ENCODE assay signal across 17 mouse cellular contexts in the genomic region with DNA sequence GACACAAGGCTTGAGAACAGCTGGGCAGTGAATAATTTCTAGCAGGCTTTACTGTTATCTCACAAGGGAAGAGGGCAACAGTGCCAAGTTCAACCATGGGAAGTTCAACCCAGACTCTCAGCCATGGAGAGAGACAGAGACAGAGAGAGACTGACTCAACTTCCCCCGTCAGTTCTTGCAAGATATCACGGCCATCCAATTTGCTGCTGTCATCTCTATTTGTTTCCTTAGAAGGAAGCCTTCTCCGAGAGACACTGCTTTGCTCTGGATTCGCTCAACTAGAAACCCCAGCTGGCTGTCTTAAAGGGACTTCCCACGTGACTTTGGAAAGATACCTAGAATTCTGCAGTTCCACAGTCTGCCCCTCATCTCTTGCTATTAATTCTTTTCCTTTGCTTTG.
DNase-seq lines count a peak whose midpoint lies in the region; ATAC-seq and TF ChIP-seq lines count a peak whose summit lies in the region.
"Had no signal": no experiment of that assay in that cellular context is flagged by ENCODE, and none has a peak within 500 bp of the region (broad histone marks: within the 10 kb centered on the region; RNA-seq: fewer than 3 reads in every experiment).

No protein-coding gene starts in this region.

- H3K4me1 ChIP-seq in lung, embryonic 16.5 days (replicated peaks; ENCODE audit: control insufficient read depth, insufficient read depth, low read length), result peaks cover 22% of the 10 kb centered on the region
- peaks cover 0 to 20% of the 10 kb centered on the region in 2 experiments; a peak in 3 of 4 replicates for H3K4me1 ChIP-seq in MEL (ENCODE audit: control insufficient read depth in 1 of 2, insufficient read depth in 2 of 2, low read length in 2 of 2)

- TF ChIP-seq EP300 in MEL (IDR thresholded peaks at IDR 0.05; ENCODE audit: low read depth in 1 of 2, low read length in 2 of 2), result no peak

- peak overlapping the region; percentile 9; the same call in 1 of the 2 replicates for H3K27ac ChIP-seq in lung, embryonic 16.5 days (ENCODE audit: low read length)
- H3K27ac ChIP-seq in MEL (ENCODE audit: control insufficient read depth, low read depth, low read length), result no peak overlapping the region
- H3K27ac ChIP-seq: embryonic facial prominence, embryonic 13.5 days; embryonic facial prominence, embryonic 15.5 days; forebrain, embryonic 10.5 days; forebrain, embryonic 12.5 days had no signal

- H3K9me3 ChIP-seq in lung, embryonic 16.5 days (ENCODE audit: control insufficient read depth, low read length), result no peaks in the 10 kb centered on the region
- H3K9me3 ChIP-seq in MEL (replicated peaks; ENCODE audit: insufficient read depth, low read length), result no peaks in the 10 kb centered on the region
- H3K9me3 ChIP-seq: embryonic facial prominence, embryonic 13.5 days; embryonic facial prominence, embryonic 15.5 days; forebrain, embryonic 12.5 days had no signal

- no peak overlapping the region for H3K9ac ChIP-seq in lung, embryonic 16.5 days (ENCODE audit: low read length)
- no peak overlapping the region for H3K9ac ChIP-seq in MEL (ENCODE audit: control insufficient read depth, low read depth, low read length, poor library complexity, severe bottlenecking)
- H3K9ac ChIP-seq: embryonic facial prominence, embryonic 13.5 days; embryonic facial prominence, embryonic 15.5 days; forebrain, embryonic 12.5 days had no signal

- TF ChIP-seq POLR2A in MEL (IDR thresholded peaks at IDR 0.05; ENCODE audit: control insufficient read depth in 1 of 2, insufficient read depth in 1 of 2, low read depth in 1 of 2, low read length in 2 of 2, poor library complexity in 1 of 2), result no peak

- no peak overlapping the region for H3K4me3 ChIP-seq in lung, embryonic 16.5 days (ENCODE audit: low read length)
- H3K4me3 ChIP-seq in MEL (ENCODE audit: control insufficient read depth in 1 of 2, insufficient read depth in 1 of 2, low read depth in 2 of 2, low read length in 2 of 2), result no peak overlapping the region
- H3K4me3 ChIP-seq: embryonic facial prominence, embryonic 13.5 days; embryonic facial prominence, embryonic 15.5 days; erythroblast, embryonic 14.5 days; forebrain, embryonic 10.5 days; forebrain, embryonic 12.5 days had no signal

- WGBS in lung, embryonic 16.5 days, result 76% methylated on average over 5 of the region's 5 CpGs

- peak; percentile 2 for DNase-seq in adrenal gland, postnatal 14 days
- DNase-seq in adrenal gland, postnatal 10 days, result no peak
- no peak for DNase-seq in lung, postnatal 4 days
- peak; percentile 29 for DNase-seq in MEL (ENCODE audit: low read depth, low spot score)
- no peak for DNase-seq in layer of hippocampus, postnatal 25 days (ENCODE audit: extremely low spot score in 1 of 2, low spot score in 1 of 2)
- DNase-seq: B cell, adult 2 months; embryo, embryonic 11 days had no signal

- no peak for TF ChIP-seq CTCF in MEL (IDR thresholded peaks at IDR 0.05 in 2 of 3, conservative IDR thresholded peaks at IDR 0.05 in 1 of 3; ENCODE audit: control insufficient read depth in 1 of 3, insufficient read depth in 1 of 3, low read depth in 2 of 3, low read length in 3 of 3, poor library complexity in 1 of 3, severe bottlenecking in 1 of 3)

- no peaks in the 10 kb centered on the region for H3K79me2 ChIP-seq in MEL (ENCODE audit: control insufficient read depth, insufficient read depth, low read length, poor library complexity)

- no peak overlapping the region for H3K4me2 ChIP-seq in lung, embryonic 16.5 days (ENCODE audit: low read depth, low read length)
- H3K4me2 ChIP-seq: embryonic facial prominence, embryonic 13.5 days; embryonic facial prominence, embryonic 15.5 days; forebrain, embryonic 12.5 days had no signal

- no peak for TF ChIP-seq RAD21 in MEL (IDR thresholded peaks at IDR 0.05; ENCODE audit: low read depth, low read length)

- no peaks in the 10 kb centered on the region for H3K36me3 ChIP-seq in lung, embryonic 16.5 days (ENCODE audit: control insufficient read depth, insufficient read depth, low read length)
- peaks cover 0 to 12% of the 10 kb centered on the region in 2 experiments; a peak in 2 of 4 replicates for H3K36me3 ChIP-seq in MEL (ENCODE audit: control insufficient read depth in 1 of 2, insufficient read depth in 2 of 2, low read length in 2 of 2)
- H3K36me3 ChIP-seq: embryonic facial prominence, embryonic 13.5 days; embryonic facial prominence, embryonic 15.5 days; forebrain, embryonic 10.5 days; forebrain, embryonic 12.5 days had no signal

- no peaks in the 10 kb centered on the region for H3K27me3 ChIP-seq in lung, embryonic 16.5 days (ENCODE audit: control insufficient read depth, insufficient read depth, low read depth, low read length)
- H3K27me3 ChIP-seq in MEL (ENCODE audit: control insufficient read depth in 1 of 2, insufficient read depth in 2 of 2, low read length in 2 of 2), result no peaks in the 10 kb centered on the region
- H3K27me3 ChIP-seq: CH12.LX; embryonic facial prominence, embryonic 13.5 days; embryonic facial prominence, embryonic 15.5 days; forebrain, embryonic 12.5 days had no signal

- no peak for ATAC-seq in lung, embryonic 16.5 days (ENCODE audit: low read depth)
- ATAC-seq: CD4-positive, CD25-positive, alpha-beta regulatory T cell, adult 4 months; forebrain, embryonic 14.5 days; forebrain, embryonic 16.5 days had no signal

TF ChIP-seq in MEL, 35 proteins besides CTCF, POLR2A, EP300 and RAD21:
- TF ChIP-seq POLR2AphosphoS5 (IDR thresholded peaks at IDR 0.05; ENCODE audit: borderline replicate concordance, low read depth, low read length) (no peak), CHD2 (IDR thresholded peaks at IDR 0.05; ENCODE audit: low read length) (no peak), POLR2AphosphoS2 (IDR thresholded peaks at IDR 0.05; ENCODE audit: low read length) (no peak), TCF12 (IDR thresholded peaks at IDR 0.05; ENCODE audit: low read depth, low read length) (no peak), MAZ (IDR thresholded peaks at IDR 0.05; ENCODE audit: low read depth, low read length) (no peak), E2F4 (IDR thresholded peaks at IDR 0.05; ENCODE audit: borderline replicate concordance, low read depth, low read length) (no peak), UBTF (IDR thresholded peaks at IDR 0.05; ENCODE audit: borderline replicate concordance, insufficient read depth, low read depth, low read length) (no peak), NRF1 (IDR thresholded peaks at IDR 0.05; ENCODE audit: insufficient read depth, low read depth, low read length, poor library complexity, severe bottlenecking) (no peak), MXI1 (IDR thresholded peaks at IDR 0.05; ENCODE audit: low read depth, low read length) (no peak), SIN3A (IDR thresholded peaks at IDR 0.05; ENCODE audit: low read length) (no peak), CHD1 (IDR thresholded peaks at IDR 0.05; ENCODE audit: low read depth, low read length) (no peak), MEF2A (IDR thresholded peaks at IDR 0.05; ENCODE audit: extremely low read depth, insufficient replicate concordance, low read depth, low read length, poor library complexity, severe bottlenecking) (no peak), ZC3H11A (IDR thresholded peaks at IDR 0.05; ENCODE audit: low read depth, low read length) (no peak), MYC (IDR thresholded peaks at IDR 0.05; ENCODE audit: low read depth, low read length) (no peak)
TF ChIP-seq in MEL: peak in this region for 0.

Comparison
In these comparisons a context has a peak if more than half of its experiments do, and no peak if none do; other contexts are left out.
1. DNase-seq: peak in adrenal gland, postnatal 14 days (single experiment) and MEL (single experiment); none in adrenal gland, postnatal 10 days (single experiment), lung, postnatal 4 days (0 of 2) and layer of hippocampus, postnatal 25 days (0 of 2).